Mouse (Mus musculus) spleen, adult 2 months (tissue): ENCODE measurements around the gene Gm26920. TPM values are rescaled to one million over a fixed set of nuclear protein-coding genes. Genes with fewer than 3 reads are reported as not detected.

Experiments
- DNase-seq, 2 experiments: peaks; one replicate each; pipeline versions ENCODE4 v3.0.0 to v3.0.0-alpha.2; 2012 to 2021; ENCODE audit warnings: low spot score in 2 of 2, low read depth in 1 of 2
- H3K27ac ChIP-seq: fragments of 200-500 bp; 2 replicates; pipeline ENCODE4 v1.5.1; 2012; ENCODE audit warnings: low read length, inconsistent platforms; ENCODE audit not compliant: insufficient read depth
- H3K27me3 ChIP-seq: fragments of 200-500 bp; 2 replicates; pipeline ENCODE4 v1.6.1; 2012; ENCODE audit warnings: mild to moderate bottlenecking, moderate library complexity, low read length, inconsistent platforms; ENCODE audit not compliant: control insufficient read depth, insufficient read depth
- H3K36me3 ChIP-seq: fragments of 200-500 bp; 2 replicates; pipeline ENCODE4 v1.6.1; 2012; ENCODE audit warnings: mild to moderate bottlenecking, low read length, inconsistent platforms; ENCODE audit not compliant: control insufficient read depth, insufficient read depth
- H3K4me1 ChIP-seq: fragments of 200-500 bp; 2 replicates; pipeline ENCODE4 v1.6.1; 2011; ENCODE audit warnings: inconsistent platforms; ENCODE audit not compliant: control insufficient read depth, insufficient read depth, insufficient read length
- H3K4me3 ChIP-seq: fragments of 200-500 bp; 2 replicates; pipeline ENCODE4 v1.5.1; 2011; ENCODE audit warnings: mild to moderate bottlenecking, inconsistent platforms; ENCODE audit not compliant: insufficient read depth, insufficient read length; ENCODE audit errors: extremely low read depth
- CTCF ChIP-seq: fragments of 200-500 bp; IDR thresholded peaks from 2 replicates; pipeline ENCODE4 v1.5.1; 2011; ENCODE audit warnings: mild to moderate bottlenecking, inconsistent platforms; ENCODE audit not compliant: insufficient read depth, insufficient read length, insufficient replicate concordance; ENCODE audit errors: extremely low read depth
- POLR2A ChIP-seq: fragments of 200-500 bp; IDR thresholded peaks from 2 replicates; pipeline ENCODE4 v1.6.1; 2011; ENCODE audit warnings: low read depth, low read length, inconsistent platforms
- WGBS: fragments of 180-500 bp; shearing (Covaris S2); methylation state at CpG from one replicate; pipeline ENCODE4 v1.1.7; 2018; 5-methylcytosine and 5-hydroxymethylcytosine counted together
- polyA plus RNA-seq: library from polyadenylated mRNA; depleted of rRNA; stranded (reverse); fragments of >200 nt; gene quantifications from 2 replicates; pipeline ENCODE4 v1.2.3, GENCODE M21; 2012

The Gm26920 gene
- polyA plus RNA-seq, 1 experiment = not detected

- no peaks in the 10 kb centered on the region for H3K27me3 ChIP-seq
- DNase-seq = no peak
- no peak overlapping the region for H3K4me3 ChIP-seq
- WGBS = 64% methylated on average over 6 of the region's 6 CpGs
- no peak overlapping the region for H3K27ac ChIP-seq
- H3K4me1 ChIP-seq = no peaks in the 10 kb centered on the region
- TF ChIP-seq POLR2A (no peak), CTCF (no peak)
- no peaks in the 10 kb centered on the region for H3K36me3 ChIP-seq
Observed at GRCm38 (mm10) chr7:30030677-30031076, 59.5 kb downstream of the Gm26920 start.

GRCm38 (mm10) chr7:30028572-30028971, 61.6 kb downstream of the Gm26920 start:
- Histone ChIP-seq H3K27ac (no peak overlapping the region), H3K27me3 (no peaks in the 10 kb centered on the region), H3K36me3 (no peaks in the 10 kb centered on the region; the same call in 1 of the 2 replicates), H3K4me1 (no peaks in the 10 kb centered on the region), H3K4me3 (no peak overlapping the region)
- WGBS = 96% methylated on average over 3 of the region's 3 CpGs
- DNase-seq = no peak
- TF ChIP-seq CTCF = no peak
- TF ChIP-seq POLR2A = no peak

- H3K27me3 ChIP-seq = no peaks in the 10 kb centered on the region
- TF ChIP-seq POLR2A = no peak
- no peak for TF ChIP-seq CTCF
- WGBS = 84% methylated on average over 4 of the region's 4 CpGs
- peaks cover 11% of the 10 kb centered on the region for H3K36me3 ChIP-seq
- no peaks in the 10 kb centered on the region for H3K4me1 ChIP-seq
- no peak overlapping the region for H3K27ac ChIP-seq
- no peak for DNase-seq
- no peak overlapping the region for H3K4me3 ChIP-seq
Observed at GRCm38 (mm10) chr7:30027331-30027730, 62.9 kb downstream of the Gm26920 start.

GRCm38 (mm10) chr7:30025358-30025757, 64.9 kb downstream of the Gm26920 start:
- no peaks in the 10 kb centered on the region for H3K4me1 ChIP-seq
- H3K27ac ChIP-seq = no peak overlapping the region
- DNase-seq = no peak
- WGBS = 86% methylated on average over 5 of the region's 5 CpGs
- peaks cover 15% of the 10 kb centered on the region for H3K36me3 ChIP-seq
- no peaks in the 10 kb centered on the region for H3K27me3 ChIP-seq
- TF ChIP-seq CTCF (0 out of 2 replicates have a peak, but pooled peaks have one; percentile 5), POLR2A (no peak)
- H3K4me3 ChIP-seq = no peak overlapping the region

GRCm38 (mm10) chr7:30023800-30024199, 66.4 kb downstream of the Gm26920 start:
- no peak overlapping the region for H3K4me3 ChIP-seq
- no peak overlapping the region for H3K27ac ChIP-seq
- H3K36me3 ChIP-seq = peaks cover 18% of the 10 kb centered on the region
- no peaks in the 10 kb centered on the region for H3K27me3 ChIP-seq
- TF ChIP-seq CTCF (no peak), POLR2A (no peak)
- DNase-seq = no peak
- no peaks in the 10 kb centered on the region for H3K4me1 ChIP-seq
- WGBS = 82% methylated on average over 8 of the region's 8 CpGs

GRCm38 (mm10) chr7:30023324-30023723, 66.9 kb downstream of the Gm26920 start:
- 95% methylated on average over 9 of the region's 9 CpGs for WGBS
- Histone ChIP-seq H3K27me3 (no peaks in the 10 kb centered on the region), H3K27ac (no peak overlapping the region), H3K36me3 (peaks cover 22% of the 10 kb centered on the region), H3K4me1 (no peaks in the 10 kb centered on the region), H3K4me3 (no peak overlapping the region)
- TF ChIP-seq CTCF (no peak), POLR2A (no peak)
- no peak for DNase-seq

- WGBS = 95% methylated on average over 2 of the region's 2 CpGs
- DNase-seq = no peak
- TF ChIP-seq POLR2A (no peak), CTCF (no peak)
- Histone ChIP-seq H3K36me3 (peaks cover 40% of the 10 kb centered on the region), H3K27me3 (no peaks in the 10 kb centered on the region), H3K4me3 (no peak overlapping the region), H3K27ac (no peak overlapping the region), H3K4me1 (no peaks in the 10 kb centered on the region)
Observed at GRCm38 (mm10) chr7:30019543-30019942, 70.7 kb downstream of the Gm26920 start.
